Mouse (Mus musculus) small intestine, adult 2 months (tissue): ENCODE data around the gene Specc1l.

Experiments used
- CTCF ChIP-seq: fragments of 200-500 bp; IDR thresholded peaks from 2 replicates; pipeline ENCODE4 v1.5.1; 2012; ENCODE audit warnings: low read depth, mild to moderate bottlenecking, control low read depth, inconsistent platforms, low read length, moderate library complexity, mixed read lengths; ENCODE audit not compliant: insufficient replicate concordance, insufficient read length; ENCODE audit errors: extremely low read depth
- POLR2A ChIP-seq: fragments of 200-500 bp; IDR thresholded peaks from 2 replicates; pipeline ENCODE4 v1.6.1; 2012; ENCODE audit warnings: low read depth, mild to moderate bottlenecking, control low read depth, inconsistent platforms, low read length, moderate library complexity

DNA sequence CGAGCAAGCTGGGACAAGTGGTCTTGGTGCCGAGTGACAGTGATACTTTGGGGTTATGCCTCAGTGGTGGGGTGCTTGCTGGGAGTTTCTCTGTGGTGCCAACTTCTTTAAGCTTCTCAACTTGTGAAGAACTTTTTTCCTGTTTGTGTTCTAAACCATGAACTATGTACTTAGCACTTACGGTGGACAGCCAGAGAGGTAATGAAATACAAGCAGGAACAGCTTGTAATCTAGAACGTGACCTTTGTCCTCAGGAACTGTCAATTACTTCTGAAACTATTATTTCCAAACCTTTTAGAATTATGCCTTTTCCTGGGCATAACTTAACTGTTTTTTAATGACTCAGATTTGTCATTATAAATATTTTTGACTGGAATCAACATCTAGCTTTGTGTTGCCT is 82.5 kb downstream of the Specc1l start:
- TF ChIP-seq CTCF: no peak
- TF ChIP-seq POLR2A: no peak
